Mouse (Mus musculus) spleen, adult 12 weeks (tissue): Measurements from ENCODE around the gene Zfp568.
A peak's percentile ranks its signal among the peaks of the same experiment; 100 is the strongest.
"Not testable (repeated sequence)": the region's sequence is repeated elsewhere in the genome, so short reads cannot be mapped to it uniquely, and the experiment has no call there.

Source experiments
- DNase-seq: peaks from one replicate; pipeline ENCODE4 v3.0.0; 2022; ENCODE audit warnings: low spot score

Gene Zfp568

GRCm38 (mm10) chr7:29983690-29984380, at the start of gene Zfp568:
TSS of gene Zfp568 (plus strand) at chr7:29983955.
- DNase-seq, result peak; percentile 77

DNA sequence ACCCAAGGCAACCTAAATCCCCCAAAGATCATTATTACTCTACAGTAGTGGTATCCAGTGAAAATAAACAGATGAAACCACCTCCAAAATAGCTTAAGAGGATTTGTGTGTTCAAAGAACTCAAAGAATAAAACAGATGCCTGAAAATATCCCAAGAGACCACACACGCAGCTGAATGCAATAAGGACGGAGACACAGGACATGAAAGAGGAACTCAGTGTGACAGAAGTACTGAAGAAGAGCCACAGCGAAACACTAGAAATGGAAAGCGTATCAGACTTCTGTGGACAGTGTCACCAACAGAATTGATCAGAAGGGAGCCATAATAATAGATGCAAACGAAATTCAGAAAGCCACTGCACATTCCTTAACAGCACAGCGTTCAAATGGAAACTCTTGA, 44.9 kb upstream of the Zfp568 start:
- no peak for DNase-seq

DNA sequence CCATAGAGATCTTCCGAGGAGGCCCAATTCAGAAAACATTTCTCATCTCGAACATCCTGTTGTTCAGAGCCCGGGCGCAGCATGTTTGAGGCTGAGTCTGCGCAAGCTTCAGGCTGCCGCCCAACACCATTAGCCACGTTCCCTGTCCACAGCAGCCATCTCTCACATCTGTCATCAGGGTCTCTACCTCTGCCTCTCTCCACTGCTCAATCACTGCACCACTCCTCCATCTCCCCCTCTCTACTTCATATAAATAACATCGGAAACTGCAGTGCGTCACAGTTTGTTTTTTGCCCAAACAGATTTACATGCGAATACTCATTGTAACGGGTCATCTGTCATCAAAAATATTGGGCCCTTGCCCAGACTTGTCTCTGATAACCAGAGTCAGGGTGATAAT, 42.7 kb upstream of the Zfp568 start:
- no peak for DNase-seq

DNA sequence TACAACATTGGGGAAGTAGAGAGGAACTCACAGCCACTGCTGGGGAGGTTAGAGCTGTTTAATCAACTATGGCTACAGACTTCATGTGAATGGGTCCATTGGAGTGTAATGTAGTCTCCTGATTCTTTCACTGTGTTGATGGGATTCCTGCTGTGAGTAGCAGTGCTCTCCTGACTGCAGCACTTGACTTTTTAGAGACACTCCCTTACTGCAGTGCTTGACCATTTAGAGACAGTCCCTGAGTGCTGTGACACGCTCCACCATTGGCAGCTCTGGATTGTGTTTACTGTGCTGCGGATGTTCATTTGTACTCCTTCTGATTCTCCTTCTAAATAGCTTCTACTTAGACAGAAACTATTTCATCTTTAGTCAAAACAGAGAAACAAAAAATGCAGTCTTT, 41.0 kb upstream of the Zfp568 start:
- no peak for DNase-seq

DNA sequence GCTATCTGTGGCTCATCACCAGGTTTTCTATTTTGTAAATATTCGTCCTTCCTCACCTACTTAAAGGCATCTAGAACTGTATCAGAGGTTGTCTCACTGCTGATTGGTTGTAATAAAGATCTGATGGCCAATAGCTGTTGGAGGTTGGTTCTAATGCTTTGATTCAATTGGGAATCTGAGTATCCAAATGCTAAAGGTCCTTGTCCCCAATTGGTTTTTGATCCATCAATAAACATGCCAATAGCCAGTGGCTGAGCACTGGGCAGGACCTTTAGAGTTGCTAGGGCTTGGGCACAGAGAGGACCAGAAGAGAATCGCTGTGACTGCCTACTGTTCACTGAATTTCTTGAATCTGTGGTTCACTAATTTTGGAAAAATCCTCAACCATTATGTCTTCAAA, 40.0 kb upstream of the Zfp568 start:
- no peak for DNase-seq

DNA sequence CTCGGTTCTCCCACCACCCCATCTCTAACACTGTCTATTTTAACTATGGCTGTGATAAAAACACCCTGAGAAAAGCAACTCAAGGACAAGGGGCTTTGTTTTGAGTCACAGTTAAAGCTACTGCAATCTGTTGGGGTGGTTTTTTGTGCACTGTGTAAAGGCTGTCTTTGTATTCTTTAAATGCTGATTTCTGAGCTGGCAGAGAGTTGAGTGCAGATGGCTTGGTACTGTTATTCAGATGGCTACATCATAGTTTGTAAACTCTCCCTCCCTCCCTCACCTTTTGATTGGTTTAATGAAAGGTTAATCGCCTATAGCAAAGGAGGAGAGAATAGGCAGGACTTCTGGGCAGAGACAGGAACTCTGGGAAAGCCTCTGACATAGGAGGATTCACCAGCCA, 39.6 kb upstream of the Zfp568 start:
- no peak for DNase-seq

DNA sequence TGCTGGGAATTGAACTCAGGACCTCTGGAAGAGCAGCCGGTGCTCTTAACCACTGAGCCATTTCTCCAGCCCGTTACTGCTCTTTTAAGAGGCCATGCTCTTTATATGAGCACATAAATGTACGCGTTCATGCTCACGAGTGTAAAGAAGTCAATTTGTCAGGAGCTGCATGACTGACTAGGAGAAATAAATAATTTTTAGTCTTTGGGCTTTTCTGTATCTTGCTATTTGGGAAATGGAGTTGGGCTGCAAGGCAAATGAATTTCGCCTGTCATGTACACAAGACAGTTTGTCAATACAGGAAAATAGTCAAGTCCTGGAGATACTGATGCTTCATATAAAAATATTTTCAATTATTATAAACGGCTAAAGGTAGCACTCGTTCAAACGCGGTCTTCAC, 30.7 kb upstream of the Zfp568 start:
- no peak for DNase-seq

- peak; percentile 72 for DNase-seq
Measured at GRCm38 (mm10) chr7:29953513-29954401, 30.0 kb upstream of the Zfp568 start, which contains the start of gene Zfp74. TSS of gene Zfp74 (minus strand) at chr7:29954089.

DNA sequence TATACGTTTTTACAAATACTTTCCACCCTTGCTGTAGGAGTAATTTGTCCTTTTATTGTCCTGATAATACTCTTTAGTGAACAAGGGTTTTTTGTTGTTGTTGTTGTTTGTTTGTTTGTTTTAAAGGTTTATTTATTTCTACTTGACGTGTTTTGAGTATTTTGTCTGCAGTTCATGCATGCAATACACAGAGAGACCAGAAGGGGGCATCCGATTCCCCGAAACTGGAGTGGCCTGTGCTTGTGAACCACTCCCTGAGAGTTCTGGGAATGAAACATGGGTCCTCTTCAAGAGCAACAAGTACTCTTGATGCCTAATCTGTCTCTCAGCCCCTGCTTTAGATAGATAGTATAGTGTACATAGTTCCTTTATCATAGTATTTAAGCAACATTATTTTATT, 29.0 kb upstream of the Zfp568 start:
- peak; percentile 50 for DNase-seq

- DNase-seq, result no peak
Measured at GRCm38 (mm10) chr7:29956257-29956656, 27.5 kb upstream of the Zfp568 start.

GRCm38 (mm10) chr7:29958125-29958724, 25.5 kb upstream of the Zfp568 start:
- no peak for DNase-seq

DNA sequence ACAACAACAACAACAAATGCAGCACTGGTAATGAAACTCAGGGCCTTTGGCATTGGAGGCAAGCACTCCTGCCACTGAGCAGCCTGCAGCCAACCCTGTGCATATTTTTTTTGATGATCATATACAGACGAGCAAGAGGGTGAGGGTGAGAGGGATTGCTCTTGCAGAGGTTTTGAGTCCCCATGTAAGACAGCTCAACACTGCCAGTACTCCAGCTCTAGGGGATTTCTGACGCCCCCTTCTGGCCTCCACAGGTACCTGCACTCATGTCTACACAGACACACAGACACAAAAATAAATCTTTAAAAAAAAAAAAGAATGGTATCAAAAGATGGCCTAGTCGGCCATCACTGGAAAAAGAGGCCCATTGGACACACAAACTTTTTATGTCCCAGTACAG, 24.8 kb upstream of the Zfp568 start:
- no peak for DNase-seq

DNA sequence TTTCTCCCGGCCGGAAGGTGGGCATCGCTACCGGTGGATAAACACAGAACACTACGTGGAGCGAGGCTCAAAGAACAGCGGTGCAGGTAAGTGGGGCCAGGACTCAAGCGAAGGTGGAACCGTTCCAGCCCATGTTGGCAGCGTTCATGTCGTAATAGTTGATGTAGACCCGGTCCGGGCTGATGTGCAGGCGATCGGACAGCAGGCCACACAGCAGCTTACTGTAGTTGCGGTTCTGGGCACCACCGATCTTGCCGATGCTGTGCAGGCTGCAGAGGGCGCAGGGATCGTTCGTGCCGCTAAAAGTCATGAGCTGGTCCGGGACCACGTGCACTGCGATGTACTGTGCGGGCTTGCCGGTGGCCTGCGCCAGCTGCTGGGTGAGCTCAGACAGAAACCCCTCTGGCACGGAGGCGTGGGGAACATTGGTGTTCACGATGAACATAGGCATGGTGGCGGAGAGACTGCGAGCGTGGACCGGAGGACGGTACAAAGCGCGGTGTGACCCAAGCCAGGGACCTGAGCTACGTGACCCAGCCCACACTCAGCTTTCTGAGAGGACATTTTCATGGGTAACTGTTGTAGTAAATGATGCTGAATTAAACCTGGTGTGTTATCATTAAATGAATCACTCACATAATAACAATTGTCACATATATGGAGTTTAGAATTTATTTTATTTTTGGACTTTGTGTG, 18.5 kb upstream of the Zfp568 start:
- not testable (repeated sequence) for DNase-seq

- DNase-seq, result no peak
Measured at GRCm38 (mm10) chr7:29970686-29971085, 13.1 kb upstream of the Zfp568 start.

DNA sequence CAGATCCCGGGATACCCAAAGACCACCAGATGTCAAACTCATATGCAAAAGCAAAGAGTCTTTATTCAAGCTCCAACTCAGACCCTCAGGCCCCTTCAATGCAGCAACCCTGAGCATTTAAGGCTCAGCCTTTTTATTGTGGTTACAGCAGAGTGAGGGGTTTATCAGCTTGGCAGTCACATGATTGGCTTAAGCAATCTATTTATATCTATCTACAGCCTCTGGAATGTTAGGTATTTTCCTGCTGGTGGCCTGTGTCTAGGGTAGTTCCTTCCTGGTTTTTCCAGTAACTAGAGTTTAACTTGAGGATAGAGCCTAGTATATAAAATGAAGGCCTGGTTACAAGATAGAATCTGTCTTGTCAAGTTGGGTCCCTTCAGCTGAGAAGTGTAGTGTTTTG, 3.0 kb upstream of the Zfp568 start:
- DNase-seq, result no peak

- no peak for DNase-seq
Measured at GRCm38 (mm10) chr7:29981455-29981854, 2.3 kb upstream of the Zfp568 start.

DNA sequence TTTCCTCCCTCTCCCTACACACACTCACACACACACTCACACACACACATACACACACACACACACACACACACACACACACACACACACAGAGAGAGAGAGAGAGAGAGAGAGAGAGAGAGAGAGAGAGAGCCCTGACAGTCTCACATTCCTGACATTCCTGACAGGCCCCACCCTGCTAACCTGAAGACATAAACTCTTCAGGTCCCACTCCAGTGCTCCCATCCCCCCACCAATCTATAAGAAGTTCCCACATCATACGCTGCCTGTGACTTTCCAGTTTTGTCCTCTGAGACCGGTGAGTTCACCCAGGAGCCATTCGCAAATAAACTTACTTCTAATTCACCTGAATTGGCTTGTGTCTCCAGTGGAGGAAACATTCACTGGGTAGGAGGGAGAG, 1.9 kb upstream of the Zfp568 start:
- no peak for DNase-seq

GRCm38 (mm10) chr7:29982341-29982740, 1.4 kb upstream of the Zfp568 start:
- no peak for DNase-seq

DNA sequence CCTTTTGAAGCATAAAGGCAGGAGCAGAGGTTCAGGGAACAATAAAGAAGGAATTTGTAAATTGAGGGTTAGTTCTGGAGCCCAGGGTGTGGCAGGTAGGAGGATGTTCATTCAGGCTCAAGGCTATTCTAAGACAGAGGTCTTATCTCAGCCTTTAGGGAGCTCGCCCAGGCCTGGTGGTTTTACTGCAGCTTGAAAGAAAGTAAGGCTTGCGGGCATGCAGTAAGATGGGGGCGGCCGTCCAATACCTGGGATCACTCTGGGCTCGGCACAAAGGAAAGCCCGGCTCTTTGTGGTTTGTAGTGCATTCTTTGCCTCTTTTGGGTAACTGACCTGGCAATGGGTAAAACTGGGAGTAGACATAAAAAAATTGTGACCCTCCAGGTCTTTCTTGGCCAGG, 824 bp upstream of the Zfp568 start:
- DNase-seq, result peak; percentile 0

DNA sequence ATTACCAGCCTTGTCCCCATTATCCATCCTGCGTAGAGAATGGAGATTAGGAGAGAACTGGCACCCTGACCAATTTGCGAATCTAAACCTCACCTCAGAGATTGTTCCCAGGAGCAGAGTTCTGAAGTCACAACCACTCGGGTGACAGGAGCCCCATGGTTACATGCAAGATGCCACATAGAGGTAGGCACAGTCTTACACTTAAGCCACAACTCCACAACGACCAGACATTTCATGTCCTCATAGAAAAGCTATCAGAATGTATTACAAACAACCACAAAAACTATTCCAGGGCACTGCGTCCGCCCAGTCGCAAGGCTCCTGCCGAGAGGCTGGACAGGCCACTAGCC, 440 bp upstream of the Zfp568 start:
- no peak for DNase-seq

DNA sequence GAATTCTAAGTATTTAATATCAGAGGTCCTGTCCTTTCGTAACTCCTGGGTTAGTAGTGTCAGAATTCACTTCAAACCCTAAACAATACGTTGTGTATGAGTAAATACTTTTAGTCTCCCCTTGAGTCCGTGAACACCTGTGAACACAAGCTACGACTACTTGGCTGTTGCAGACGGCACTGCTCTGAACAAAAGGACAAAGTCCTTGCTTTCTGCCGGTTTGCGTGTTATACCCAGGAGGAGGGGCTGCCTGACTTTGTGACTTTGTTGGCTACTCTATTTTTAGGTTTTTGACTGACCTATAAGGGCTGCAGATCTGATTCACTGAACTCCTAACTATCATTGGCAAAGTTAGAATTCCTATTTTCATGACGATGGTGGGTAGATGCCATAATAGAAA, 2.3 kb downstream of the Zfp568 start:
- DNase-seq, result no peak

GRCm38 (mm10) chr7:29987551-29987950, 3.8 kb downstream of the Zfp568 start:
- DNase-seq, result no peak

DNA sequence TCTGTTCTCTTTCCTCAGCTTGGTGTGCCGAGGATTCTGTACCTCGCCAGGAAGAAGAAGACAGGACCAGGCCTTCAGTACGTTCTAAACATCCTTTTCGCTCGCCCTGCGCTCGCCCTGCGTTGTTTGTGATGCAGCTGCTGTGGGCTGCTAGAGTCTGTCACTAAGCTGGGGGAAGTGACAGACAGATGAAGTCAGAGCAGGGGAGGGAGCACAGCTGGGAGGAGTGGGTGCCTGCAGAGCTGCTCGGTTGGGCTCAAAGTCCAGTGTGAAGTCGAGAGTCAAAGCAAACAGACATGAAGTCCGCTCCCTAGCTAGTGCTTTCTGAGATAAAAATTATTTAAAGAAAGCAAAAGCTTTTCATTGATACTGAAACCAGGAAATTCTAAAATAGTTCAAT, 5.3 kb downstream of the Zfp568 start:
- DNase-seq, result no peak
